Mouse (Mus musculus) macrophage (primary cell): Measurements from ENCODE around the gene Psmc3ip. TPM values are rescaled to one million over a fixed set of nuclear protein-coding genes. Genes with fewer than 3 reads are reported as not detected.

Experiments
- H3K27ac ChIP-seq: fragments of 350-480 bp; formaldehyde crosslinking; 2 replicates; pipeline ENCODE4 v1.9.0; 2021
- H3K36me3 ChIP-seq: fragments of 350-480 bp; formaldehyde crosslinking; 2 replicates; pipeline ENCODE4 v1.9.0; 2021; ENCODE audit errors: inconsistent target
- H3K4me3 ChIP-seq: fragments of 350-480 bp; formaldehyde crosslinking; 2 replicates; pipeline ENCODE4 v1.9.0; 2021; ENCODE audit errors: inconsistent target
- H3K79me2 ChIP-seq: fragments of 350-480 bp; formaldehyde crosslinking; 2 replicates; pipeline ENCODE4 v1.9.0; 2021; ENCODE audit errors: inconsistent target
- WGBS: methylation state at CpG from one replicate; pipeline ENCODE4 v1.1.7; 2026; ENCODE audit warnings: inconsistent platforms; ENCODE audit not compliant: missing documents; 5-methylcytosine and 5-hydroxymethylcytosine counted together
- polyA plus RNA-seq: library from polyadenylated mRNA; stranded (reverse); fragments of 250-400 nt; gene quantifications from 3 replicates; pipeline ENCODE4 v1.2.4, GENCODE M21; 2018; ENCODE audit warnings: inconsistent platforms

The Psmc3ip gene
- polyA plus RNA-seq, 1 experiment from 2014 or later = 3.7 TPM

GRCm38 (mm10) chr11:101098231-101098630 is 3.0 kb upstream of the Psmc3ip start:
- H3K4me3 ChIP-seq = no peak overlapping the region
- no peak overlapping the region for H3K27ac ChIP-seq
- 87% methylated on average over 8 of the region's 8 CpGs for WGBS
- peaks cover 56% of the 10 kb centered on the region for H3K36me3 ChIP-seq
- peaks cover 4% of the 10 kb centered on the region; the same call in 1 of the 2 replicates for H3K79me2 ChIP-seq

- 2% methylated on average over 17 of the region's 18 CpGs for WGBS
Observed at GRCm38 (mm10) chr11:101094930-101095313, 314 bp downstream of the Psmc3ip start.

DNA sequence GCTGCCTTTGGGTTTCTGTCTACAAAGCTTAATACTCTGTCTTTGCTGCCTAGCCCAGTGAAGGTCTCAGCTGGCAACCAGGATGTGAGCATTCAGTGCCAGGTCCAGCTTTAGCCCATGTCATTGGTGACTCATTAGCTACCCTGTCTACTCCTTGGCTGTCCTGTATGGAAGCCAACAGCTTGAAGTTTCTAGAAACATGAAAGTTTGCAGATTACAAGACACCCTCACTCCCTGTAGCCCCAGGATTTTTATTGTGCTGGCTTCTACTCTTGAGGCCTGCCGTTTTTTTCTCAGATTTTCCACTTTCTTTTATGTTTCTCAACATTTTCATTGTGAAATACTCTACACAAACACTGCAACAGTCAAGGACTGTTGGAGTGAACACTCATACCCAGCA is 5.3 kb downstream of the Psmc3ip start:
- H3K4me3 ChIP-seq = no peak overlapping the region
- H3K36me3 ChIP-seq = peaks cover 33% of the 10 kb centered on the region
- peaks cover 15% of the 10 kb centered on the region for H3K79me2 ChIP-seq
- H3K27ac ChIP-seq = no peak overlapping the region
- 43% methylated on average over 1 of the region's 1 CpGs for WGBS

More at GRCm38 (mm10) chr11:101094930-101095313, 314 bp downstream of the Psmc3ip start:
- Histone ChIP-seq H3K27ac (peak overlapping the region; percentile 86), H3K79me2 (no peaks in the 10 kb centered on the region), H3K4me3 (peak overlapping the region; percentile 77), H3K36me3 (peaks cover 52% of the 10 kb centered on the region)

GRCm38 (mm10) chr11:101087682-101088055 is 7.6 kb downstream of the Psmc3ip start:
- Histone ChIP-seq H3K79me2 (peaks cover 15% of the 10 kb centered on the region), H3K27ac (peak overlapping the region; percentile 57), H3K36me3 (peaks cover 32% of the 10 kb centered on the region), H3K4me3 (peak overlapping the region; percentile 83)
- WGBS = 11% methylated on average over 8 of the region's 8 CpGs

GRCm38 (mm10) chr11:101086756-101087681 is 8.2 kb downstream of the Psmc3ip start, which contains the start of gene Mlx:
Mlx (plus strand) TSS chr11:101087277.
- peak within 1 kb of the TSS; percentile 62 for H3K27ac ChIP-seq
- under 1% methylated on average over 50 of the region's 52 CpGs for WGBS
- H3K4me3 ChIP-seq = peak within 1 kb of the TSS; percentile 83
- H3K36me3 ChIP-seq = peaks cover 25% of the 10 kb centered on the region
- H3K79me2 ChIP-seq = peaks cover 15% of the 10 kb centered on the region

GRCm38 (mm10) chr11:101086323-101086674 is 8.9 kb downstream of the Psmc3ip start:
- WGBS = 84% methylated on average over 6 of the region's 6 CpGs
- Histone ChIP-seq H3K36me3 (peaks cover 19% of the 10 kb centered on the region), H3K79me2 (peaks cover 15% of the 10 kb centered on the region), H3K4me3 (peak overlapping the region; percentile 83), H3K27ac (peak overlapping the region; percentile 62)

GRCm38 (mm10) chr11:101085617-101086322 is 9.5 kb downstream of the Psmc3ip start:
- WGBS = 96% methylated on average over 18 of the region's 18 CpGs
- H3K27ac ChIP-seq = peak overlapping the region; percentile 62; the same call in 1 of the 2 replicates
- peaks cover 14% of the 10 kb centered on the region for H3K36me3 ChIP-seq
- H3K79me2 ChIP-seq = peaks cover 15% of the 10 kb centered on the region
- no peak overlapping the region for H3K4me3 ChIP-seq

DNA sequence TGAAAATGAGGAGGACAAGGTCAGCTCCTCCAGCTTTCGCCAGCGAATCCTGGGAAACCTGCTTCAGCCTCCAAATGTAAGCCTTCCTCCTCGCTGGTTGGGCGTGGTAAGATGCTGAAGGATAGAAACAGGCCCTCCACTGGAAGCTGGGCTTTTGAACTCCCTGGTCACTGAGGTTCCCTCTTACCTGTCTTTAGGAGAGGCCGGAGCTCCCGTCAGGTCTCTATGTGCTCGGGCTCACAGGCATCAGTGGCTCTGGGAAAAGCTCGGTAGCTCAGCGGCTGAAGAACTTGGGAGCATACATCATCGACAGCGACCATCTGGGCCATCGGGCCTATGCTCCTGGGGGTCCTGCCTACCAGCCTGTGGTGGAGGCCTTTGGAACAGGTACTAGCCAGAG is 10.4 kb downstream of the Psmc3ip start:
- peaks cover 15% of the 10 kb centered on the region for H3K79me2 ChIP-seq
- H3K36me3 ChIP-seq = peaks cover 4% of the 10 kb centered on the region
- H3K27ac ChIP-seq = no peak overlapping the region
- H3K4me3 ChIP-seq = no peak overlapping the region
- WGBS = 94% methylated on average over 12 of the region's 12 CpGs

DNA sequence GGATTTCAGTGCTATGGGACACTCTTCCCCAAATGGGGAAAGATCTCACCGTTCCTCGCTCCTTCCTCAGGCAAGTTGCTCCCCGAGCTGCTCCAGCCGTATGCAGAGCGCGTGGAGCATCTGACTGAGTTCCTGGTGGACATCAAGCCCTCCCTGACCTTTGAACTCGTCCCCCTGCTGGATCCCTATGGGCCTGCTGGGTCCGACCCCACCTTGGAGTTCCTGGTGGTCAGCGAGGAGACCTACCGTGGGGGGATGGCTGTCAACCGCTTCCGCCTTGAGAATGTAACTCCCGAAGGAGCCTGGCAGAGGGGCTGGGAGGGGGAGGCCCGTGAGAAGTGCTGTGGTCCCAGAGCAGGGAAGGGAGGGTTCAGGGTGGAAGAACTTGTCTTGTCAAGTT is 11.0 kb downstream of the Psmc3ip start:
- WGBS = 91% methylated on average over 14 of the region's 14 CpGs
- Histone ChIP-seq H3K79me2 (peaks cover 15% of the 10 kb centered on the region), H3K27ac (no peak overlapping the region), H3K4me3 (no peak overlapping the region), H3K36me3 (no peaks in the 10 kb centered on the region; the same call in 1 of the 2 replicates)

- Histone ChIP-seq H3K4me3 (peak overlapping the region; percentile 95), H3K27ac (peak overlapping the region; percentile 90), H3K79me2 (peaks cover 10% of the 10 kb centered on the region), H3K36me3 (no peaks in the 10 kb centered on the region)
- WGBS = 11% methylated on average over 19 of the region's 19 CpGs
Observed at GRCm38 (mm10) chr11:101083083-101083697, 12.0 kb downstream of the Psmc3ip start.

DNA sequence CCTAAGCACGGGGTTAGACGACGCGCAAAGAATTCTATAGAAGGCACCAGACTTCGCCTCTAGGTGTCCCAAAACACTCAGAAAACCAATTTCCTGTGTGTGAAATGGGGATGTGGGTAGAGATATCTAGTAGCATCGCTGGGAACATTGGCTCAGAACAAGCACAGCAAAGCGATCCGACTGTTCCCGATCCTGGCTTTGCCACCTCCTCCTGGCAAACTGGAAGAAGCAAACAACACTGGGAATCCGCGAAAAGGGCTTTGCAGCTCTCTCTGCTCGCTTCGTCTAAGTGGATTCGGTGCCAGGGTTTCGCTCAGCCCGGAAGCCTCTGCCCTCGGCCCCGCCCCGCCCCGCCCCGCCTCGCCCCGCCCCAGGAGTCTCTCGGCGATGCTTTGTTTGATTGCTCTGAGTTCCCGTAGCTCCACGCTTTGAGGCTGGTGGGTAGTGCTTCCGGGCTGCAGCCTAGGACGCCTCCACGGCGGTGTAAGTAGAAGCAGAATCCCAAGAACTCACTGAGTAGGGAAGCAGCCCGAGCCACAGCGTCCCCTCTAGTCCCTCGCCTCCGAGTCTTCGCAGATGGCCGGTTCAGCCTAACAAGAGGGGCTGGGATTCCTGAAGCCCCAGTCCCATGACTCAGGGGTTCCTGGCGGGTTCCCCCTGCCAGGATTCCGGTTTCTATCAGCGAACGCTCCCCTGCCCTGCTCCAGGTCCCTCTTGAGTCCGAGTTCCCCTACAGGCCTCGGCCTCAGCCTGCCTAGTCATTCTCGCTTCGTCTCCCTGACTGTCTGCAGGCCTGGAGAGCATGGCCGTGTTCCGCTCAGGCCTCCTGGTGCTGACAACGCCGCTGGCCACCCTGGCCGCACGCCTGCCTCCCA is 12.8 kb downstream of the Psmc3ip start, which contains the start of gene Coasy:
TSS of gene Coasy (plus strand) at position 358 of the 875 bp plus-strand sequence.
- WGBS = under 1% methylated on average over 50 of the region's 51 CpGs
- Histone ChIP-seq H3K79me2 (peaks cover 3% of the 10 kb centered on the region), H3K4me3 (peak within 1 kb of the TSS; percentile 95)

GRCm38 (mm10) chr11:101081659-101082058 is 13.6 kb downstream of the Psmc3ip start:
- H3K4me3 ChIP-seq = peak overlapping the region; percentile 95
- H3K36me3 ChIP-seq = peaks cover 8% of the 10 kb centered on the region; the same call in 1 of the 2 replicates
- 18% methylated on average over 10 of the region's 10 CpGs for WGBS
- H3K27ac ChIP-seq = peak overlapping the region; percentile 90
- no peaks in the 10 kb centered on the region; the same call in 1 of the 2 replicates for H3K79me2 ChIP-seq

More for the DNA sequence above, 12.8 kb downstream of the Psmc3ip start, which contains the start of gene Coasy:
- Histone ChIP-seq H3K36me3 (0 out of 2 replicates have a peak, but pooled peaks cover under 1% of the 10 kb centered on the region), H3K27ac (peak within 1 kb of the TSS; percentile 90)

DNA sequence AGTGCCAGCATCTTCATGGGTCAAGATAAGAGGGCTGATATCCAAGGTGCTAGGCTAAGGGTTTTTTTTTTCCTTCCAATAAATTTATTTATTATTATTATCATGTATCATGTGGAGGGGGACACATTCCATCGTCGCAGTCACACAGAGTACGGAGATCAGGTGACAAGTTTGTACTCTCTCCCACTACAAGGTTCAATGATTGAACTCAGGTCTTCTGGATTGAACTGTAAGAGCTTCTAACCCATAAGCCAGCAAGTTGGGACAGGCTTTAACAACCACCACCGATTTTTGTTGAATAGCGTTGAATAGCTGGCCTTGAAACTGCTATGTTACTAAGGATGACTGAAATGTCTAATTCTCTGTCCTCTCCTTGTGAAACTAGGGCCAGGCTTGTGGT is 14.8 kb downstream of the Psmc3ip start:
- 91% methylated on average over 5 of the region's 5 CpGs for WGBS
- no peaks in the 10 kb centered on the region; the same call in 1 of the 2 replicates for H3K79me2 ChIP-seq
- no peak overlapping the region for H3K27ac ChIP-seq
- no peak overlapping the region for H3K4me3 ChIP-seq
- peaks cover 17% of the 10 kb centered on the region; the same call in 1 of the 2 replicates for H3K36me3 ChIP-seq
